Mouse (Mus musculus) MEL (cell line): ENCODE data around the gene Ypel3. TPM values are rescaled to one million over a fixed set of nuclear protein-coding genes. Genes with fewer than 3 reads are reported as not detected.

Experiments used
- DNase-seq: peaks from one replicate; pipeline ENCODE4 v3.0.0; 2011; ENCODE audit warnings: low read depth, low spot score
- H3K27ac ChIP-seq: 2 replicates; pipeline ENCODE4 v1.5.1; 2012; ENCODE audit warnings: low read depth, mild to moderate bottlenecking, control low read depth, low read length, moderate library complexity; ENCODE audit not compliant: control insufficient read depth
- H3K27me3 ChIP-seq, 2 experiments: fragments of 150-350 bp in 1 of 2; sonication (generic) in 1 of 2; 2 replicates each; pipeline ENCODE4 v1.6.1; 2012; ENCODE audit warnings: low read length in 2 of 2, mild to moderate bottlenecking in 2 of 2, improper control_type of control experiment in 1 of 2, moderate library complexity in 1 of 2; ENCODE audit not compliant: insufficient read depth in 2 of 2, control insufficient read depth in 1 of 2
- H3K36me3 ChIP-seq, 2 experiments: 2 replicates each; pipeline ENCODE4 v1.6.1; 2012 to 2014; ENCODE audit warnings: low read length in 2 of 2, improper control_type of control experiment in 1 of 2, inconsistent platforms in 1 of 2, mild to moderate bottlenecking in 1 of 2; ENCODE audit not compliant: insufficient read depth in 2 of 2, control insufficient read depth in 1 of 2
- H3K4me1 ChIP-seq, 2 experiments: fragments of 150-350 bp in 1 of 2; sonication (generic) in 1 of 2; 2 replicates each; pipeline ENCODE4 v1.6.1; 2012; ENCODE audit warnings: low read length in 2 of 2, improper control_type of control experiment in 1 of 2, mild to moderate bottlenecking in 1 of 2; ENCODE audit not compliant: insufficient read depth in 2 of 2, control insufficient read depth in 1 of 2
- H3K4me3 ChIP-seq, 2 experiments: fragments of 150-350 bp in 1 of 2; sonication (generic) in 1 of 2; 2 replicates each; pipeline ENCODE4 v1.5.1; 2012; ENCODE audit warnings: low read depth in 2 of 2, low read length in 2 of 2, mild to moderate bottlenecking in 2 of 2, moderate library complexity in 2 of 2, control low read depth in 1 of 2, improper control_type of control experiment in 1 of 2; ENCODE audit not compliant: control insufficient read depth in 1 of 2, insufficient read depth in 1 of 2
- H3K79me2 ChIP-seq: 2 replicates; pipeline ENCODE4 v1.6.1; 2012; ENCODE audit warnings: mild to moderate bottlenecking, low read length, moderate library complexity; ENCODE audit not compliant: control insufficient read depth, poor library complexity, insufficient read depth
- H3K9ac ChIP-seq: 2 replicates; pipeline ENCODE4 v1.6.1; 2012; ENCODE audit warnings: low read depth, mild to moderate bottlenecking, control low read depth, low read length, moderate library complexity; ENCODE audit not compliant: control insufficient read depth, poor library complexity, severe bottlenecking
- H3K9me3 ChIP-seq: fragments of 150-350 bp; sonication (generic); replicated peaks from 2 replicates; pipeline ENCODE4 v1.6.1; 2012; ENCODE audit warnings: mild to moderate bottlenecking, low read length, improper control_type of control experiment, moderate library complexity; ENCODE audit not compliant: insufficient read depth
- CHD1 ChIP-seq: IDR thresholded peaks from 2 replicates; pipeline ENCODE4 v1.6.1; 2012; ENCODE audit warnings: low read depth, mild to moderate bottlenecking, inconsistent platforms, low read length, improper control_type of control experiment
- CTCF ChIP-seq, 3 experiments: IDR thresholded peaks in 2 of 3; conservative IDR thresholded peaks in 1 of 3; 2 replicates each; pipeline ENCODE4 v1.5.1; 2011 to 2012; ENCODE audit warnings: low read length in 3 of 3, low read depth in 2 of 3, mild to moderate bottlenecking in 2 of 3, improper control_type of control experiment in 1 of 3, inconsistent platforms in 1 of 3, mixed read lengths in 1 of 3, moderate library complexity in 1 of 3; ENCODE audit not compliant: control insufficient read depth in 1 of 3, insufficient read depth in 1 of 3, poor library complexity in 1 of 3, severe bottlenecking in 1 of 3
- E2F4 ChIP-seq: IDR thresholded peaks from 2 replicates; pipeline ENCODE4 v1.6.1; 2011; ENCODE audit warnings: low read depth, low read length, improper control_type of control experiment, borderline replicate concordance
- EP300 ChIP-seq, 2 experiments: IDR thresholded peaks; 2 replicates each; pipeline ENCODE4 v1.6.1; 2011; ENCODE audit warnings: improper control_type of control experiment in 2 of 2, low read length in 2 of 2, low read depth in 1 of 2, mild to moderate bottlenecking in 1 of 2
- JUND ChIP-seq: IDR thresholded peaks from 2 replicates; pipeline ENCODE4 v1.6.1; 2011; ENCODE audit warnings: low read depth, mild to moderate bottlenecking, improper control_type of control experiment, low read length
- MAFK ChIP-seq: IDR thresholded peaks from 2 replicates; pipeline ENCODE4 v1.6.1; 2011; ENCODE audit warnings: low read depth, mild to moderate bottlenecking, low read length, improper control_type of control experiment, borderline replicate concordance
- MEF2A ChIP-seq: IDR thresholded peaks from 2 replicates; pipeline ENCODE4 v1.6.1; 2014; ENCODE audit warnings: low read depth, mild to moderate bottlenecking, inconsistent platforms, low read length, improper control_type of control experiment; ENCODE audit not compliant: poor library complexity, insufficient replicate concordance, severe bottlenecking; ENCODE audit errors: extremely low read depth
- MXI1 ChIP-seq: IDR thresholded peaks from 2 replicates; pipeline ENCODE4 v1.6.1; 2011; ENCODE audit warnings: mild to moderate bottlenecking, low read depth, low read length, improper control_type of control experiment
- MYC ChIP-seq: IDR thresholded peaks from 2 replicates; pipeline ENCODE4 v1.6.1; 2011; ENCODE audit warnings: low read depth, mild to moderate bottlenecking, low read length, improper control_type of control experiment, moderate library complexity
- NELFE ChIP-seq: IDR thresholded peaks from 2 replicates; pipeline ENCODE4 v1.6.1; 2011; ENCODE audit warnings: low read depth, low read length, improper control_type of control experiment
- RCOR1 ChIP-seq: IDR thresholded peaks from 2 replicates; pipeline ENCODE4 v1.6.1; 2012; ENCODE audit warnings: low read depth, mild to moderate bottlenecking, inconsistent platforms, low read length, improper control_type of control experiment
- SIN3A ChIP-seq: IDR thresholded peaks from 2 replicates; pipeline ENCODE4 v1.6.1; 2012; ENCODE audit warnings: low read length, improper control_type of control experiment, inconsistent platforms
- SMC3 ChIP-seq: IDR thresholded peaks from 2 replicates; pipeline ENCODE4 v1.6.1; 2011; ENCODE audit warnings: low read depth, low read length, improper control_type of control experiment
- TCF12 ChIP-seq: IDR thresholded peaks from 2 replicates; pipeline ENCODE4 v1.6.1; 2014; ENCODE audit warnings: low read depth, mild to moderate bottlenecking, inconsistent platforms, low read length, improper control_type of control experiment, moderate library complexity
- USF1 ChIP-seq: IDR thresholded peaks from 2 replicates; pipeline ENCODE4 v1.6.1; 2014; ENCODE audit warnings: low read depth, mild to moderate bottlenecking, inconsistent platforms, low read length, improper control_type of control experiment, moderate library complexity
- USF2 ChIP-seq, 2 experiments: IDR thresholded peaks; 2 replicates each; pipeline ENCODE4 v1.6.1; 2011 to 2012; ENCODE audit warnings: improper control_type of control experiment in 2 of 2, low read length in 2 of 2, borderline replicate concordance in 1 of 2, inconsistent platforms in 1 of 2, low read depth in 1 of 2, mild to moderate bottlenecking in 1 of 2; ENCODE audit not compliant: insufficient read depth in 1 of 2
- ZC3H11A ChIP-seq: IDR thresholded peaks from 2 replicates; pipeline ENCODE4 v1.6.1; 2012; ENCODE audit warnings: low read depth, mild to moderate bottlenecking, inconsistent platforms, low read length, improper control_type of control experiment
- ZKSCAN1 ChIP-seq: IDR thresholded peaks from 2 replicates; pipeline ENCODE4 v1.6.1; 2012; ENCODE audit warnings: low read depth, mild to moderate bottlenecking, inconsistent platforms, low read length, improper control_type of control experiment, moderate library complexity
- ZMIZ1 ChIP-seq: IDR thresholded peaks from 2 replicates; pipeline ENCODE4 v1.6.1; 2012; ENCODE audit warnings: low read depth, mild to moderate bottlenecking, inconsistent platforms, low read length, improper control_type of control experiment, moderate library complexity
- ZNF384 ChIP-seq: IDR thresholded peaks from 2 replicates; pipeline ENCODE4 v1.6.1; 2012; ENCODE audit warnings: low read depth, mild to moderate bottlenecking, inconsistent platforms, low read length, improper control_type of control experiment
- polyA plus RNA-seq, 2 experiments: library from polyadenylated mRNA; stranded (reverse) in 1 of 2; unstranded in 1 of 2; fragments of >175 nt in 1 of 2; fragments of >200 nt in 1 of 2; gene quantifications; 2 replicates each; pipeline versions ENCODE4 v1.2.1 to v1.2.4; 2012; ENCODE audit warnings: low replicate concordance in 2 of 2, low read depth in 1 of 2; ENCODE audit not compliant: insufficient read length in 2 of 2, insufficient read depth in 1 of 2, missing spikeins in 1 of 2
- total RNA-seq: library from RNA; depleted of rRNA; stranded (reverse); fragments of 300-350 nt; gene quantifications from 2 replicates; pipeline ENCODE4 v1.2.3, GENCODE M21; 2012

The Ypel3 gene
- total and polyA plus RNA-seq, 3 experiments: 2.1 to 12.6 TPM; not detected in 1

- Histone ChIP-seq H3K27ac (no peak overlapping the region), H3K79me2 (peaks cover 2% of the 10 kb centered on the region; the same call in 1 of the 2 replicates), H3K27me3 (no peaks in the 10 kb centered on the region), H3K9me3 (no peaks in the 10 kb centered on the region), H3K36me3 (peaks cover 0 to 7% of the 10 kb centered on the region in 2 experiments; a peak in 1 of 4 replicates), H3K4me1 (peaks cover 0 to 4% of the 10 kb centered on the region in 2 experiments; a peak in 1 of 4 replicates), H3K9ac (no peak overlapping the region), H3K4me3 (no peak overlapping the region)
- DNase-seq: no peak
- TF ChIP-seq MYC (no peak), RCOR1 (no peak), CHD1 (no peak), CTCF (IDR thresholded peaks at IDR 0.05 in 2 of 3, conservative IDR thresholded peaks at IDR 0.05 in 1 of 3; ENCODE audit: control insufficient read depth in 1 of 3, insufficient read depth in 1 of 3, low read depth in 2 of 3, low read length in 3 of 3, poor library complexity in 1 of 3, severe bottlenecking in 1 of 3) (no peak), EP300 (IDR thresholded peaks at IDR 0.05; ENCODE audit: low read depth in 1 of 2, low read length in 2 of 2) (no peak), SMC3 (no peak), TCF12 (no peak), USF2 (IDR thresholded peaks at IDR 0.05; ENCODE audit: borderline replicate concordance in 1 of 2, insufficient read depth in 1 of 2, low read depth in 1 of 2, low read length in 2 of 2) (no peak)
These were observed 8.3 kb downstream of the Ypel3 start for GRCm38 (mm10) chr7:126785056-126785455.

- no peak overlapping the region for H3K27ac ChIP-seq
- TF ChIP-seq EP300 (IDR thresholded peaks at IDR 0.05; ENCODE audit: low read depth in 1 of 2, low read length in 2 of 2) (no peak), MEF2A (no peak), SMC3 (no peak), CTCF (IDR thresholded peaks at IDR 0.05 in 2 of 3, conservative IDR thresholded peaks at IDR 0.05 in 1 of 3; ENCODE audit: control insufficient read depth in 1 of 3, insufficient read depth in 1 of 3, low read depth in 2 of 3, low read length in 3 of 3, poor library complexity in 1 of 3, severe bottlenecking in 1 of 3) (no peak), ZNF384 (no peak)
- H3K4me1 ChIP-seq: peaks cover 0 to 4% of the 10 kb centered on the region in 2 experiments; a peak in 2 of 4 replicates
- H3K9me3 ChIP-seq: no peaks in the 10 kb centered on the region
- peaks cover 4 to 7% of the 10 kb centered on the region in 2 experiments; a peak in 2 of 4 replicates for H3K36me3 ChIP-seq
- DNase-seq: no peak
- no peaks in the 10 kb centered on the region for H3K27me3 ChIP-seq
- peaks cover 8% of the 10 kb centered on the region for H3K79me2 ChIP-seq
- H3K9ac ChIP-seq: no peak overlapping the region
- no peak overlapping the region for H3K4me3 ChIP-seq
These were observed 9.4 kb downstream of the Ypel3 start for GRCm38 (mm10) chr7:126786142-126786541.

- no peak overlapping the region for H3K27ac ChIP-seq
- peaks cover 17% of the 10 kb centered on the region for H3K79me2 ChIP-seq
- no peaks in the 10 kb centered on the region for H3K27me3 ChIP-seq
- no peak for DNase-seq
- no peak overlapping the region for H3K9ac ChIP-seq
- peaks cover 7 to 9% of the 10 kb centered on the region in 2 experiments; a peak in 2 of 4 replicates for H3K36me3 ChIP-seq
- no peak overlapping the region for H3K4me3 ChIP-seq
- no peak for TF ChIP-seq ZMIZ1
- no peak for TF ChIP-seq MXI1
- TF ChIP-seq SIN3A: no peak
- no peak for TF ChIP-seq E2F4
- no peak for TF ChIP-seq EP300 (IDR thresholded peaks at IDR 0.05; ENCODE audit: low read depth in 1 of 2, low read length in 2 of 2)
- no peak for TF ChIP-seq JUND
- no peak for TF ChIP-seq RCOR1
- no peak for TF ChIP-seq NELFE
- no peak for TF ChIP-seq ZC3H11A
- TF ChIP-seq ZKSCAN1: no peak
- no peak for TF ChIP-seq MAFK
- no peak for TF ChIP-seq SMC3
- no peak for TF ChIP-seq USF1
- TF ChIP-seq, all 39 proteins: peak for 0
- Histone ChIP-seq H3K9me3 (no peaks in the 10 kb centered on the region), H3K4me1 (peaks cover 0 to 9% of the 10 kb centered on the region in 2 experiments; a peak in 2 of 4 replicates)
These were observed 12.4 kb downstream of the Ypel3 start for GRCm38 (mm10) chr7:126789141-126789540.
